Mouse (Mus musculus) kidney, adult 9 months (tissue): ENCODE data around the gene Tbx10.
"Not testable (repeated sequence)": the region's sequence is repeated elsewhere in the genome, so short reads cannot be mapped to it uniquely, and the experiment has no call there.

Experiments
- DNase-seq: peaks from one replicate; pipeline ENCODE4 v3.0.0; 2022

Gene Tbx10

GRCm38 (mm10) chr19:3992416-3992815 is at the start of gene Tbx10:
Tbx10 (plus strand) TSS chr19:3992752.
- DNase-seq = peak; percentile 62

DNA sequence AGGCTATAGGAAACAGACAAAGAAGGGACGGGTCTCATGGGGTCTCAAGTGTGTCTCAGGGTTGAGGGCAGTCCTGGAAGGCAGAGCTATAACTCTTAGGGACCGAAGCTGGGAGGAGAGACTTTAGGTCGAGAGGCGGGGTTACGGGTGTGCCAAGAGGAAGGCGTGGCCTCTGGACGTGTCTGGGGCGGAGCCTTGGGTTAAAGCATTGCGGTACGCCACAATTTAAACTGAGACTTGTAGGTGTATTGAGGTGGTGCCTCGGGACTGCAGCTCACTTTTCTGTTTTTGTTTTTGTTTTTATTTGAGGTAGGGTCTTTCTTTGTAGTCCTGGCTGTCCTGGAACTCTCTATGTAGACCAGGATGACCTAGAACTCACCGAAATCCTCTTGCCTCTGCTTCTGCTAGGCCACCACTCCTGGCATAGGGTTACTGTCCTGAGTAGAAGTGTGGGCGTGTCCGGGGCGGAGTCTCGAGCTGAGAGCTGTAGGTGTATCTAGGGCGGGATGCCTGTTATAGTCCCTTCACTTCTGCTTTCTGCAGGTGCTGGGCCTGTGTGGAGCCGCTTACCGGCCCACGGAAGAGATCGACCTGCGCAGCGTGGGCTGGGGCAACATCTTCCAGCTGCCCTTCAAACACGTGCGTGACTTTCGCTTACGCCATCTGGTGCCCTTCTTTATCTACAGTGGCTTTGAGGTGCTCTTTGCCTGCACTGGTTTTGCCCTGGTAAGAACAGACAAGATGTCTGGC is 49.4 kb upstream of the Tbx10 start:
- peak; percentile 54 for DNase-seq

GRCm38 (mm10) chr19:3945872-3946564 is 46.5 kb upstream of the Tbx10 start:
- peak; percentile 84 for DNase-seq

- peak; percentile 89 for DNase-seq
Measured at GRCm38 (mm10) chr19:3946715-3947114, 45.8 kb upstream of the Tbx10 start.

DNA sequence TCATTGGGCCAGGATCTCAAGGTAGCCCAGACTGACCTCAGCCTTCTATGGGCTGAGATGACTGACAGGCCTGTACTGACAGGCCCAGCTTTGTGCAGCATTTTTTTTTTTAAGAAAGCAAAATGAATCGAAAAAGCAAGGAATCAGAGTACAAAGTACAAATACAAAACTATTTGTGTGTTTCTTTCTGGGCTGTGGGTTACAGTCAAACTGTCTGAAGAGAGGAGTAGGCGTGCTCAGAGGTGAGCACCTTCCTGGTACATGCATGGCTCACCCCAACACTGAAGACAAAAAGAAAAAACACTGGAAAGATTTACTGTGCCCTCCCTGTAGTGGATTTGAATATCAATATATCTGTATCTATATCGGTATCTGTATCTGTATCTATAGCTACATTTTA is 44.7 kb upstream of the Tbx10 start:
- peak; percentile 57 for DNase-seq

DNA sequence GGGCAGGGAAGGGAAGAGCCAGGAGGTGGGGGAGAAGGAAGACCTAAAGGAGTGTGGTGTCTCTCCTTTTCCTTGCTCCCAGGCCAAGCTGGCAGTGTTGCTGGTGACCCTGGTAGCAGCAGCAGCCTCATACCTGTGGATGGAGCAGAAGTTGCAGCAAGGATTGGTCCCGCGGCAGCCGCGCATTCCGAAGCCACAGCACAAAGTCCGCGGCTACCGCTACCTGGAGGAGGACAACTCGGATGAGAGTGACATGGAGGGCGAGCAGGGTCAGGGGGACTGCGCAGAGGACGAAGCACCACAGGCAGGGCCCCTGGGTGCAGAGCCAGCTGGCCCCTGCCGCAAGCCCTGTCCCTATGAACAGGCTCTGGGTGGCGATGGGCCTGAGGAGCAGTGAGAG is 44.0 kb upstream of the Tbx10 start:
- DNase-seq = peak; percentile 57

- DNase-seq = peak; percentile 82
Measured at GRCm38 (mm10) chr19:3950331-3950730, 42.2 kb upstream of the Tbx10 start.

GRCm38 (mm10) chr19:3951461-3951860 is 41.1 kb upstream of the Tbx10 start:
- no peak for DNase-seq

- no peak for DNase-seq
Measured at GRCm38 (mm10) chr19:3952099-3952498, 40.5 kb upstream of the Tbx10 start.

DNA sequence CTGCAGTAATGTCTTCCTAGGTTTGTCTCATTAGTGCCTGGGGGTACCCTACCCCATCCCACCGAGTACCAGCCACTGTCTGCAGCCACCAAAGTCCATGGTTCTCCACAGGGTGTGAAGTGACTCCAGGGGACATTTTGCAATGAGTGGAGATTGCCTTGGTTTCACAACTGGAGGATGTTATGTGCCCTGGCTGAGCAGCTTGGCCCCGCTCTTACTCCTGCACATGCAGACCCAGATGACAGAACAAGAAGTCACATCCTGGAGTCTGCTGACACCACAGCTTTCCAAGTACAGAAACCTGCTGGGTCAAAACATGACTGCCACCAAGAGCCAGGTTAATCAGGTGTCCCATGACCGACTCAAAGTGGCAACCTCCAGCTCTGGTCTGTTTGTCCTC is 37.5 kb upstream of the Tbx10 start:
- no peak for DNase-seq

DNA sequence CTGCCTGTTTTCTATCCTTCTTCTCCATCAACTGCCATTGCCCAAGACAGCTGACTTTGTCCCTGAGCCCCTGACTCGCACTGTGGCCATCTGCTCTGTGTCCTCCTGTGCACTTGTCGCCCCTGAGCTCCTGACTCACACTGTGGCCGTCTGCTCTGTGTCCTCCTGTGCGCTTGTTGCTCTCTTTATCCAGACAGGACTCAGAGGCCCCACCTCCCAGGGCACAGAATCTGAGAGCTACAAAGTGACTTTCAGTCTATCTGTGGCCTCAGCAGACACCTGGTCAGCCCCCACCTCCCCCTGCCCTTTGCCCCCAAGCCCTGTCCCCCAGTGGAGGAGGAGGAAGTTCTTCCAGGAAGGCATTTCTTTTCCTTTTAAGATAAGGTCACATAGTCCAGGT is 36.7 kb upstream of the Tbx10 start:
- peak; percentile 42 for DNase-seq

DNA sequence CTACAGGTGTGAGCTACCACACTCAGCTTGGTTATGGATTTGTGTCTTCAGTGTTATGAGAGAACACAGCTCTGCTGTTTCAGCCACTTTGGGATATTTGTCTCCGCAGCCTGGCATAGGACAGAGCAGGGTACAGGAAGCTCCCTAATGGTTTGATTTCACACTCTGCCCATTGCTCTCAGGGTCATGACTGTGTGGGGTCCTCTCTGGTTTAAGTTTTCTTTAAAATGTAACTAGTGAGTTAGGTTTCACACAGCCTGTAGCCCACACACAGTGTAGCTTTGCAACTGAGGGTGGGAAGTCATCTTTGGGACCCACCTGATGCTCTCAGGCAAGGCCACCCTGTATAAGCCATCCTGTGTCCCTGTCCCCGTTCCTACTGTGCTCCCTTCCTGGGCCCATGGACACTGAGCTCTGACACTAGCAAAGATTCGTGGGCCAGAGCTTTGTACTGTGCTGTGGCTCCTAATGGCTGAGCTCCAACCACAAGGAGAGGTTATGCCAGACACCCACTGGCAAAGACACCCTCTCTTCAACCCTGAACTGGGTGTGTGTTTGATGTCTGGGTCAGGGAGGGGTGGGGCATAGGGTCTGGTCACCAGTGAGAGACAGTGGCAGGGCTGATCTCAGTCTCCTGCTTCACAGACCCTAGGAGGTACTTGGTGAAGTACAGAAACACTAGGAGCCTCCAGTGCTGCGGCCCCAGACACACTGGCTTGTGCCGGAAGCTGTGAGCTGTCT is 35.1 kb upstream of the Tbx10 start:
- peak; percentile 84 for DNase-seq

- DNase-seq = peak; percentile 54
Measured at GRCm38 (mm10) chr19:3958470-3958869, 34.1 kb upstream of the Tbx10 start, which contains the start of gene Aldh3b3. Aldh3b3 (plus strand) TSS chr19:3958645.

DNA sequence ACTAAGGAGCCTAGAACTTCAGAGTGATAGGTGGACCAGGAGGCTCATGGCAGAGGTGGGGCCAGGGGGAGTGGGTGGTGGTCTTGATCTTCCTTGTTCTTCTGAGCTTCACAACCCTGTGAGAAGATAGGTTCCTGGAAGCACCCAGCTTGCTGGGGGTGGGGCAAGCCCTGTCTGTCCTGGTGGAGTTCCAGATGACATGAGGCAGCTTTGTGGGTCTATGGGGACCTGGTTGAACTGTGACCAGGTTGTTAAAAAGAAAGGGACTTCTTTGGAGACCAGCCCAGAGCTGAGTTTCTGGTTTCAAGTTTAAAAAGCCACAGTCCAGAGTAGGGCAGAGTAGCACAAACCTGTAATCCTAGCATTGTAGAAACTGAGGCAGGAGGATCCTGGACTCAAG is 33.5 kb upstream of the Tbx10 start:
- peak; percentile 84 for DNase-seq

DNA sequence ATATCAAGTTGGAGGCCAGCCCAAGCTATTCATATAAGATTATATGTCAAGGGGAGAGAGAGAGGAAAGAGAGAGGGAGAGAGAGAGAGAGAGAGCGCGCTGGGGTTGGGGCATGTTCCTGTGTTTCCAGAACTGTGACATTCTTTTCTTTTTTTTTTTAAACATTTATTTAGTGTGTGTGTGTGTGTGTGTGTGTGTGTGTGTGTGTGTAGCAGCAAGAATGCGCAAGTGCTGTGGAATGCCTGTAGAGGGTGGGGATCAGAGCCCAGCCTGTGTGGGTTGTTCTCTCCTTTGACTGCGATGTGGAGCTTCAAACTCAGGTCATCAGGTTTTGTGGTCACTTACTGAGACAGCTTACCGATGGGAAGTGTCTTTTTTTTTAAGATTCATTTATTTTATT is 32.3 kb upstream of the Tbx10 start:
- no peak for DNase-seq

DNA sequence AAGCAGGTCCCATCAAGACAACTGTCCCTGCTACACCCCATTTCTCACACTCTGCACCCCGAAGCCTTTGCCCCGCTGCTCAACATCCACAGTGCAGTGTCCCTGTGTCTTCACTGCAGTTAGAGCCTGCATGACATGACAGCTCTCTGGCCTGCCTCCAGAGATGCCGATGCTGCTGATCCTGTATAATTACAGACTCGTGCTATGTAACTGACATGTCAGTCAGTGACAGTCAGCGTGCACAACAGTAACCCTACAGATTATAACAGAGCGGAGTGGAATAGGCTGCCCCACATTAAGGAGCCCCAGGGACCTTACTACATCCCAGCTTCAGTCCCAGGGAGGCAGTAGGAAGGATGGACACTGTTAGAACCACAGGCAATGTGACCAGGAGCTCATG is 30.7 kb upstream of the Tbx10 start:
- DNase-seq = not testable (repeated sequence)

DNA sequence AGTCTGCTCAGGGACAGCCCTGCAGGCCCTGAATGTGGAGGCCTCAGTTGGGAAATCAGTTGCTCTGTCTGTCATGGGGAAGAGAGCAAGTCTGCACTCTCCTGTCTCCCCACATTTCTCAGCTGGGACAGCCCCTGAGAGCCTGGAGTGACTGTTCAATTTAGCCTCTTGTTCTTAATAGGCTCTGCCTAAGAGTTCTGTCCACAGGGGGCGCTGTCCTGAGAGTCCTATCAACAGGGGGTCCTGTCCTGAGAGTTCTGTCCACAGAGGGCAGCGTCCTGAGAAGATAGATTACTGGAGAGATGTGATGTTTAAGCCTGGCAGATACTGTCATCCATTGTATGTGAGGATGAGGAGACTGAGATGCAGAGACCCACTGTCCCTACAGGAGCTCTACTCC is 30.1 kb upstream of the Tbx10 start:
- DNase-seq = no peak

DNA sequence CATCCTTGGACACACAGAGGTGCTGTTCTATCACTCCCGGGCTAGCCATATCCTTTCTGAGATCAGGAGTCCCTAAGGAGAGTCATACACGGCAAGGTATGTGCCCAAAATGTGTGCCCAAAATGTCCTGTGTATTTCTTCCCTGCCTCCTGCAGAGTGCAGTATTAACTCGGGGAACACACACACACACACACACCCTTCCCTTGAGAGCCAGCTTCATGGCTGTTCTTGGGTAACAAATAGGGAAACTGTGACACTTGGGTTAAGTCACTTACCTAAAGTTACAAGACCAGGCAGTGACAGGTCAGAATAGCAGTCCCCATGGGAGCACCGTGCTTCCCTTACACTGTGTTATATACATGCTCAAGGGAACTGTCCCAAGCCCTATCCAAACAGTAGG is 28.5 kb upstream of the Tbx10 start:
- DNase-seq = no peak

DNA sequence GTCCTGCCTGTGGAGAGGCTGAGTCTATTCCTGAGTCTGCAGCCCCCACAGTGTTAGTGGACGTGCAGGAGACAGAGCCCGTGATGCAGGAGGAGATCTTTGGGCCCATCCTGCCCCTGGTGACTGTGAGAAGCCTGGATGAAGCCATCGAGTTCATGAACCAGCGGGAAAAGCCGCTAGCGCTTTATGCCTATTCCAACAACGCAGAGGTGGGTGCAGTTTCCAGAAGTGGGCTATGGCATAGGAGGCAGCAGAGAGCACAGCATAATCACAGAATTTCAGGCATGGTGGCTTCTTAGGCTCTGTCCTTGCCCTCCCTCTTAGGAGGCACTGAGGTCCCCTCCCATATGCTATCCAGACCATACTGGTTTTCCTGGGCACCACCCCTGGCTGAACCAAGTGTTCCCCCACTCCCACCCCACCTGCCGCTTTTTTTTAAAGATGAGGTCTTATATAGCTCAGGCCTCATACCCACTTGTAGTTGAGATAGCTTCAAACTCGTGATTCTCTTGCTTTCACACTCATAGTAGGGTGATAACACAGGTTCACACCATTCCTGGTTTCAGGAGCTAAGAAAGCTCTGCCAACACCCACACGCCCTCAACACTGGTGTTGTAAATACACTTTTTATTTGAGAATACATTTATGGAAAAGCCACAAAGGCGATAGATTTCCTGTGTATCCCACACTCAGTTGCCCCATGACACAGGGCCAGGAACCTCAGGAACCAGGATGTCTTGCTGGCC is 26.0 kb upstream of the Tbx10 start:
- no peak for DNase-seq

DNA sequence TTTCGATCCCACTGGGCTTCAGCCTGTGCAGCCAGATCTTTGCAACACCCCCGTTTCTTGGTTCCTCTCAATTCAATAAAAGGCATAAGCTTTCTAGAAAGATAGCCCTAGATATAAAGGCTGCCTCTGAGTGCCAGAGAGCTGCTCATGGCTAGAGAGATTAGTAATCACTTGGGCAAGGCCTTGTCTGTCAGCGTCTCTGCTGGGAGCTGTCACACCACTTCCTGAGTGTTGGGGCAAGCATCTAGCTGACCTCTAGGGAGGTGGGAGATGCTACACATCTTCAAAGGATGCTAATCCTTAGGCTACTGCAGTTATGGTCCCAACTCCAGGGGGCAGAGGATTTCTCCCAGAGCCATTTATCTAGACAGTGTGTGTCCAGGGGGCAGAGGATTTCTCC is 25.3 kb upstream of the Tbx10 start:
- DNase-seq = no peak

DNA sequence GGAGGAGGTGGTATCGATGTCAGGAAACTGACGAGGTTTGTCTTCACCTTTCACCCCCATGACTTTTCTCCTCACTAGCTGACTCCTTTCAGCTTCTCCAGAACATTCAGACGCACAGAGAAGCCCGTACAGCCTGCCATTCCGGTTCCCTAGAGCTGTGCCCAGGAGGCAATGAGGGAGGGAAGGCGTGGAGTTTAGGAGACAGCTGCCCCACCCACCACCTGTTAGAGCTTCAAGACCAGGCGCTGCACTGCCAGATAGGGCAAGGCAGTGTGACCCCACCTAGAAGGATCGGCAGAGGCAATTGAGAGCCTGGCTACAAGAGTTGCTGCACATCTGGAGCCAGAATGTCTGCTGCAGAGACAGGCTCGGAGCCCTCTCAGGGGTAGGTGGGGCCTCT is 20.3 kb upstream of the Tbx10 start, which contains the start of gene Aldh3b2:
TSS of gene Aldh3b2 (plus strand) at position 100 of the 400 bp plus-strand sequence.
- no peak for DNase-seq

DNA sequence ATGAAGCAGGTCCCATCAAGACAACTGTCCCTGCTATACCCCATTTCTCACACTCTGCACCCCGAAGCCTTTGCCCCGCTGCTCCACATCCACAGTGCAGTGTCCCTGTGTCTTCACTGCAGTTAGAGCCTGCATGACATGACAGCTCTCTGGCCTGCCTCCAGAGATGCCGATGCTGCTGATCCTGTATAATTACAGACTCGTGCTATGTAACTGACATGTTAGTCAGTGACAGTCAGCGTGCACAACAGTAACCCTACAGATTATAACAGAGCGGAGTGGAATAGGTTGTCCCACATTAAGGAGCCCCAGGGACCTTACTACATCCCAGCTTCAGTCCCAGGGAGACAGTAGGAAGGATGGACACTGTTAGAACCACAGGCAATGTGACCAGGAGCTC is 17.9 kb upstream of the Tbx10 start:
- not testable (repeated sequence) for DNase-seq

DNA sequence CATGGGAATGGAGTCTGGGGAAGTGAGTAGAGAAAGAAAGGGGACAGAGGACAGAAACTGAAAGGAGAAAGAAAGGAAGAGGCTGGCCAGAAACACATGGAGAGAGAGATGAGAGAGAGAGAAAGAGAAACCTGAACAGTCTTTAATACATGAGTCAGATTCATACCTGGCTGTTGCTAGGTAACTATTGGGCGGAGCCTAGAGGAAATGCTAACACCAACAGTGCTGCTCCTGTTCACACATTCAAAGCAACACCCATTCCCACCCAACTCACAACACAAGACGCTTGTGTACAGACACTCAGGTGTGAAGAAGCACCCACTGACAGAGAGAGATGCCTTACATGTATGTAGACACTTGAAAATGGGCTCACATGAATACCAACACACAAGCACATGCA is 16.7 kb upstream of the Tbx10 start:
- DNase-seq = no peak
